Mouse (Mus musculus): ENCODE measurements at regions not wholly inside any gene's neighbourhood (a gene's known extent, or its start where the extent isn't known, plus 50 kb on each side); places are given as distances from the start of the nearest gene placed in this dataset.

DNA sequence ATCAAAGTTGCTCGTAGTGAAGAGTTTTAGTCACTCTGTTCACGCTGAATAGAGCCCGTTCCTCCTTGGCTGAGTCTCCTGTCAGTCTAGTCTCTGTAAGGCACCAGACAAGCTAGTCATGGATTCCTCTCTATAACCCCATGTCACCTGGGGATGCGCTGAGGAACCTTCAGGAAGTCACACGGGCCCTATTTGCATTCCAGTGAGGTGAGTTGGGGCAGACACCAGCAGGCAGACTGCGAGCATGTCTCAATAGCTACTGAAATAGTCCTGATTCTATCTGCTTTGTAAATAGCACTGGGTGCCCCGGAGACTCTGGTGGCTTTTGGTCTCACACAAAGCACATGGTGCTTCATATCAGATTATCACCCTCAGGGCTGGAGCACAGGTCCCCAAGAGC lies 174.6 kb upstream of the Spdye4c start:
- TF ChIP-seq CTCF (conservative IDR thresholded peaks at IDR 0.05; ENCODE audit: low read length) (no peak), NANOG (IDR thresholded peaks at IDR 0.05; ENCODE audit: borderline replicate concordance, low read length) (no peak), POU5F1 (IDR thresholded peaks at IDR 0.05; ENCODE audit: borderline replicate concordance, low read length) (no peak)

Measured in E14TG2a.4 (cell line).